Mouse (Mus musculus) C2C12 (cell line): ENCODE results near the gene C8g. TPM values are rescaled to one million over a fixed set of nuclear protein-coding genes. Genes with fewer than 3 reads are reported as not detected.

Source experiments
- H3K27me3 ChIP-seq: one replicate; pipeline ENCODE4 v1.6.1; 2011; ENCODE audit not compliant: control insufficient read depth, insufficient read depth, insufficient read length
- H3K36me3 ChIP-seq: one replicate; pipeline ENCODE4 v1.6.1; 2011; ENCODE audit not compliant: control insufficient read depth, insufficient read depth
- H3K4me3 ChIP-seq: one replicate; pipeline ENCODE4 v1.5.1; 2011; ENCODE audit warnings: mild to moderate bottlenecking, control low read depth; ENCODE audit not compliant: poor library complexity, insufficient read depth, severe bottlenecking
- H3K79me2 ChIP-seq: one replicate; pipeline ENCODE4 v1.6.1; 2011; ENCODE audit not compliant: control insufficient read depth, insufficient read depth
- H3K79me3 ChIP-seq: one replicate; pipeline ENCODE4 v1.6.1; 2011; ENCODE audit warnings: low read depth, control low read depth
- H3ac ChIP-seq: one replicate; pipeline ENCODE3; 2011; ENCODE audit warnings: low read depth; ENCODE audit not compliant: control insufficient read depth, insufficient read length
- CEBPB ChIP-seq: IDR thresholded peaks from one replicate; pipeline ENCODE4 v1.6.1; 2011; ENCODE audit warnings: low read depth, mild to moderate bottlenecking, control low read depth, moderate library complexity
- CTCF ChIP-seq: IDR thresholded peaks from one replicate; pipeline ENCODE4 v1.5.1; 2011; ENCODE audit not compliant: control insufficient read depth, insufficient read depth, insufficient read length
- FOSL1 ChIP-seq: IDR thresholded peaks from one replicate; pipeline ENCODE4 v1.8.0; 2011; ENCODE audit warnings: mild to moderate bottlenecking, low read length; ENCODE audit not compliant: poor library complexity, insufficient read depth, severe bottlenecking
- MAX ChIP-seq: IDR thresholded peaks from one replicate; pipeline ENCODE4 v1.6.1; 2011; ENCODE audit warnings: mild to moderate bottlenecking, control low read depth
- MYOD1 ChIP-seq: IDR thresholded peaks from one replicate; pipeline ENCODE4 v1.6.1; 2011; ENCODE audit warnings: low read depth; ENCODE audit not compliant: control insufficient read depth, insufficient read length
- MYOG ChIP-seq: IDR thresholded peaks from one replicate; pipeline ENCODE4 v1.6.1; 2011; ENCODE audit not compliant: control insufficient read depth, insufficient read length; ENCODE audit errors: extremely low read depth
- USF1 ChIP-seq: IDR thresholded peaks from one replicate; pipeline ENCODE4 v1.6.1; 2011; ENCODE audit warnings: low read depth, mild to moderate bottlenecking, control low read depth, moderate library complexity
- polyA plus RNA-seq: library from polyadenylated mRNA; unstranded; fragments of >200 nt; fragmentation: generic; extraction: Trizol; gene quantifications from one replicate; pipeline ENCODE4 v1.2.1, GENCODE M21; 2012; ENCODE audit warnings: missing spikeins

Gene C8g
- polyA plus RNA-seq, 1 experiment: 0.32 TPM

DNA sequence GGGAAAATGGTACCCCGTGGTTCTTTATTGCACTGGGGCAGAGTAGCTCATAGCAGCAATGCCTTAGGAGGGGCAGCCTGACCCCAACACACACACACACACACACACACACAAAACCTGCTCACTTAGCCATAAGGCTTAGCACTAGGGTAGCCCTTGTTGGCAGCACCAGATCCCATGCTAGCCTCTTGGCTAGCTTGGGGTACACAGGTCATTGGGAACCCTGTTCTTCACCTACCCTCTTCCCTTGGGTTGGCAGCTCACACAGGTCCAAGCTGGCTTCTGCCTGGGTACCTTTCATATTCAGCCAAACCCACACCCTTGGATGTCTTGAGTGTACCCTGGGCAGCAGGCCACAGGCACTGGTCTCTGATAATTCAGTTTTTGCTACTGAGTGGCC is 3.5 kb upstream of the C8g start:
- peaks cover 9% of the 10 kb centered on the region for H3K79me3 ChIP-seq
- peaks cover 19% of the 10 kb centered on the region for H3K79me2 ChIP-seq
- no peak overlapping the region for H3K4me3 ChIP-seq
- H3K36me3 ChIP-seq: peaks cover 11% of the 10 kb centered on the region
- no peak for TF ChIP-seq MYOG
- no peak for TF ChIP-seq CTCF
- TF ChIP-seq CEBPB: no peak
- TF ChIP-seq MYOD1: no peak
- no peak for TF ChIP-seq MAX
- TF ChIP-seq USF1: no peak
- no peak for TF ChIP-seq FOSL1
- H3K27me3 ChIP-seq: no peaks in the 10 kb centered on the region
- H3ac ChIP-seq: no peak overlapping the region

DNA sequence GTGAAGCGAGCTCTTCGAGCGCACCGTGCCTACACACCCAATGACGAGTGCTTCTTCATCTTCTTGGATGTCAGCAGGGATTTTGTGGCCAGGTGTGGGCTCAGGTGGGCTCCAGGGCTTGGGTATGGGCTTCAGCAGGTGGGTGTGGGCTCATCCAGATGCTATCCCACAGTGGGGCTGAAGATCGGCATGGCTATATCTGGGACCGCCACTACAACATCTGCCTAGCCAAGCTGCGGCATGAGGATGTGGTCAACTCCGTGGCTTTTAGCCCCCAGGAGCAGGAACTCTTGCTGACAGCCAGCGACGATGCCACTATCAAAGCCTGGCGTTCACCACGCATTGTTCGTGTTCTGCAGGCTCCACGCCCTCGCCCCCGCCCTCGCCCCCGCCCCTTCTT is 3.0 kb upstream of the C8g start:
- H3K36me3 ChIP-seq: peaks cover 11% of the 10 kb centered on the region
- H3ac ChIP-seq: no peak overlapping the region
- H3K27me3 ChIP-seq: no peaks in the 10 kb centered on the region
- peaks cover 19% of the 10 kb centered on the region for H3K79me2 ChIP-seq
- TF ChIP-seq USF1: no peak
- TF ChIP-seq MAX: no peak
- no peak for TF ChIP-seq FOSL1
- no peak for TF ChIP-seq MYOD1
- no peak for TF ChIP-seq MYOG
- TF ChIP-seq CTCF: no peak
- no peak for TF ChIP-seq CEBPB
- peaks cover 9% of the 10 kb centered on the region for H3K79me3 ChIP-seq
- no peak overlapping the region for H3K4me3 ChIP-seq

DNA sequence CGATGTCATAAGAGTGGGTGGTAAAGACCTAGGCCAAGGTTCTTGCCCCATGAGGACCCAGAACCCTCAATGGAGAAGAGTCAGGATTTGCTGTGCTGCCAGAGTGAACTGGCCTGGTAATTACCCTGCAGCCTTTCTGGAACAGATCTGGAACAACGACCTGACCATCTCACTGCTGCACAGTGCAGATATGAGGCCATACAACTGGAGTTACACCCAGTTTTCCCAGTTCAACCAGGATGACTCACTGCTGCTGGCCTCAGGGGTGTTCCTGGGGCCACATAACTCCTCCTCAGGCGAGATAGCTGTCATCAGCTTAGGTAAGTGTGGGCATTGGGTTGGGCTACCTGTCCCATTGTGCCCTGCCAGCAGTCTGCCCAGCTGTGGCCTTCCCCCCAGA is 1.2 kb upstream of the C8g start:
- peaks cover 9% of the 10 kb centered on the region for H3K79me3 ChIP-seq
- peaks cover 11% of the 10 kb centered on the region for H3K36me3 ChIP-seq
- H3K27me3 ChIP-seq: no peaks in the 10 kb centered on the region
- no peak overlapping the region for H3ac ChIP-seq
- TF ChIP-seq FOSL1 (no peak), USF1 (no peak)
- peaks cover 19% of the 10 kb centered on the region for H3K79me2 ChIP-seq
- H3K4me3 ChIP-seq: no peak overlapping the region

GRCm38 (mm10) chr2:25500576-25501405 is 728 bp downstream of the C8g start, which contains the start of gene Fbxw5:
Gene Fbxw5 (plus strand): TSS chr2:25500750.
- no peak for TF ChIP-seq FOSL1
- TF ChIP-seq CTCF: no peak
- Histone ChIP-seq H3K36me3 (peaks cover 11% of the 10 kb centered on the region), H3ac (peak within 1 kb of the TSS; percentile 67), H3K27me3 (no peaks in the 10 kb centered on the region), H3K79me3 (peaks cover 9% of the 10 kb centered on the region), H3K4me3 (peak within 1 kb of the TSS; percentile 96), H3K79me2 (peaks cover 19% of the 10 kb centered on the region)

GRCm38 (mm10) chr2:25500071-25500575 is 1.4 kb downstream of the C8g start:
- no peak for TF ChIP-seq MAX
- TF ChIP-seq MYOG: no peak
- TF ChIP-seq FOSL1: no peak
- TF ChIP-seq CEBPB: no peak
- no peak for TF ChIP-seq CTCF
- no peak for TF ChIP-seq MYOD1
- TF ChIP-seq USF1: no peak
- Histone ChIP-seq H3K27me3 (no peaks in the 10 kb centered on the region), H3K36me3 (peaks cover 11% of the 10 kb centered on the region), H3K79me2 (peaks cover 19% of the 10 kb centered on the region), H3ac (no peak overlapping the region), H3K4me3 (peak overlapping the region; percentile 96), H3K79me3 (peaks cover 9% of the 10 kb centered on the region)

DNA sequence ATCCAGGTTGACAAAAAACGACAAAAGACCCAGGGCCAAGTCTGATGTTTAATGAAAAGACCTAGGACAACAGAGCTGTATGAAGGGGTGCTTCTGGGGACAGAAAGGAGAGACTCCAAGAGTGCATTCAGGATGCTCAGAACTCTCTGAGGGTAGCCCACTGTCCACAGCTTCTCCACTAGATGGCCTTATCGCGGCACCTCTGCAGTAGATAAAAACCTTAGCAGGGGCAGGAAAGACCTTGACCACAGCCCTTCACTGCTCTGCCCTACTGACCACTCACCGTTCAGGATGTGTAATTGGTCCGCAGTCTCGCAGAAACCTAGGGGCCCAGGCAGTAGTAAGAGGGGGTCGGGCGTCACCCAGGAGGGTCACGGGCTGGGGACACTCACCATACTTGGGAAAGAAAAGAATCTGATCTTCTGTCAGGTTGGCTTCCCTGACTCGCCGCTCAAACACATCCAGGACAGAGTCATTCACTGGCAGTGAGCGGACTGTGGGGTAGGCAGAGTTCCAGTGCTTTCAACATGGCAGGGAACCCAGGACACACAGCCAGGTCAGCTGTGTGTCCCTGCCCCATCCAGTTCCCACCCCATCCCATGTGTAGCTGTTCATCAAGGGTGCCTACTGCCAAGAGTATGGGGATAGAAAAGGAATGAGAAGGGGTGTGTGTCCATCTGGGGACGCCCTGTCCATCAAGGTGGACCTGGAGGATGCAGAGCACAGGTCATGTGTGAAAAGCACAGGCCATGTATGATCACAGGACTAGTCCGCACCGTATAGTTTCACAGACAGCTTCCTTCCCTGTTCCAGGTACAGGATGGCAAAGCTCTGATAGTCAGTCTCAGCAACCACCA is 2.7 kb downstream of the C8g start:
- no peak for TF ChIP-seq MAX
- no peak for TF ChIP-seq CTCF
- TF ChIP-seq MYOD1: no peak
- H3ac ChIP-seq: no peak overlapping the region
- H3K79me3 ChIP-seq: peaks cover 9% of the 10 kb centered on the region
- peaks cover 19% of the 10 kb centered on the region for H3K79me2 ChIP-seq
- H3K4me3 ChIP-seq: no peak overlapping the region
- H3K27me3 ChIP-seq: no peaks in the 10 kb centered on the region
- peaks cover 8% of the 10 kb centered on the region for H3K36me3 ChIP-seq
